Mouse (Mus musculus): ENCODE measurements around the gene Acp5. TPM values are rescaled to one million over a fixed set of nuclear protein-coding genes. Genes with fewer than 3 reads are reported as not detected.

Acp5 gene
- polyA plus RNA-seq, 1 experiment from 2014 or later, result 14.3 TPM

DNA sequence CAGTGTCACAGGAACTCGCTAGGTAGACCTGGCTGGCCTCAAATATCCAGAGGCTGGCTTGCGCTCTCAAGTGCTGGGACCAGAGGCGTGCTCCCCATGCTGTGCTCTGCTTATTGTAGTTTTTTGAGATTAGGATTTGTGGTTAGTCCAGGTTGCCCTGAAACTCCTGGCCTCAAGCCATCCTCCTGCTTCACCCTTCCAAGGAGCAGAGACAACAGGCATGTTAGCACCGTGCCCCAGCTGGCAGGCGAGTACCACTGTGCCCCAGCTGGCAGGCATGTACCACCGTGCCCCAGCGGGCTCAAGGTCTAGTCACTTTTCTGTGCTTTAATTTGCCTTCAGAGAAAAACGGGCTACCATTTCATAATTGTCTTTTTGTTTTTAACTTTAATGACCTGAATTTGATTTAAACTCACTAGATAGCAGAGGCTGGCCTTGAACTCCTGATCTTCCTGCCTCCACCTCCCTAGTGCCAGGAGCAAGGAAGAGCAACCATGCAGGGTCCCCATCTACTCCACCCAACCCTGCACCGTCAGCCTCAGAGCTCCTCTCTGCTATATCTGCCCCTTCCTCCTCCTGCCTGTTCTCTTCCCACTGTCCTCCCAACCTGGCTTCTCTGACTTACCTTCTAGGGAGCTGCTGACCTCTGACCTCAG is 395 bp downstream of the Acp5 start:
- Histone ChIP-seq H3K4me2 (ENCODE audit: low read depth, low read length) (no peak overlapping the region), H3K4me1 (ENCODE audit: control insufficient read depth, insufficient read depth, low read length) (peaks cover 3% of the 10 kb centered on the region; the same call in 1 of the 2 replicates), H3K36me3 (replicated peaks; ENCODE audit: control insufficient read depth, insufficient read depth, low read depth, low read length) (no peaks in the 10 kb centered on the region), H3K27me3 (ENCODE audit: control insufficient read depth, insufficient read depth, low read length) (peaks cover 9% of the 10 kb centered on the region), H3K9me3 (replicated peaks; ENCODE audit: control insufficient read depth, low read length) (no peaks in the 10 kb centered on the region), H3K27ac (replicated peaks; ENCODE audit: low read depth, low read length) (no peak overlapping the region), H3K9ac (replicated peaks; ENCODE audit: low read length) (no peak overlapping the region), H3K4me3 (ENCODE audit: low read depth, low read length) (no peak overlapping the region)
- WGBS, result 75% methylated on average over 9 of the region's 9 CpGs
- DNase-seq (ENCODE audit: low spot score) (no peak), ATAC-seq (replicated peaks; ENCODE audit: insufficient number of reproducible peaks, low FRiP score, low TSS enrichment, low read depth) (no peak)

DNA sequence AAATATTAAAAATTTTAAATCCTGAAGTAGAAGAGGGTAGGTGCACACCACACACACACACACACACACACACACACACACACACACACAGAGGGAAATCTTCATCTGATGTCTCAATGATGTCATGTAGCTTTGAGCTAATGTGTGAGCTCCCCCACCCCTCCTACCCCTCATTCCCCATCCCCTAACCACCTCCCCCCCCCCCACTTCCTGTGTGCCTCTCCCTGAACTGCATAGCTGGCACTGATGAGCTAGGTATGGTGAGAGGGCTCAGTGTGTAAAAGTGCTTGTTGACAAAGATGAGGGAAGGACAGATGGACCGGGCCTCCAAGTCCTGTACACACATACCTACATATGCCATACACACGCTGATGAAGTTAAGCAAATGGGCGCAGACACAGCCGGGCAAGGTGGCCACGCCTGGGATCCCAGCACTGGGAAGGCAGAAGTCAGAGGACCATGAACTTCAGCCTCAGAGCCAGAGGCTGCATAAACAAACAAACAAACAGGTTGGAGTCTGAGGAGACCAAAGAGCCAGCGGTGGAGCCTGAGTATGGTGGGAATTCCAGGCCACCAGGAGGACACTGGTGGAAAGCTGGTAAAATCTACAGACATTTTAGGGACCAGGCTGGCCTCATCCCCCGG is 1.1 kb downstream of the Acp5 start:
- Histone ChIP-seq H3K9me3 (replicated peaks; ENCODE audit: control insufficient read depth, low read length) (no peaks in the 10 kb centered on the region), H3K4me3 (ENCODE audit: low read depth, low read length) (no peak overlapping the region), H3K9ac (replicated peaks; ENCODE audit: low read length) (no peak overlapping the region), H3K27ac (replicated peaks; ENCODE audit: low read depth, low read length) (no peak overlapping the region), H3K4me2 (ENCODE audit: low read depth, low read length) (no peak overlapping the region), H3K27me3 (ENCODE audit: control insufficient read depth, insufficient read depth, low read length) (peaks cover 9% of the 10 kb centered on the region), H3K36me3 (replicated peaks; ENCODE audit: control insufficient read depth, insufficient read depth, low read depth, low read length) (no peaks in the 10 kb centered on the region), H3K4me1 (ENCODE audit: control insufficient read depth, insufficient read depth, low read length) (peaks cover 3% of the 10 kb centered on the region; the same call in 1 of the 2 replicates)
- 83% methylated on average over 7 of the region's 7 CpGs for WGBS
- DNase-seq (ENCODE audit: low spot score) (no peak), ATAC-seq (replicated peaks; ENCODE audit: insufficient number of reproducible peaks, low FRiP score, low TSS enrichment, low read depth) (no peak)

DNA sequence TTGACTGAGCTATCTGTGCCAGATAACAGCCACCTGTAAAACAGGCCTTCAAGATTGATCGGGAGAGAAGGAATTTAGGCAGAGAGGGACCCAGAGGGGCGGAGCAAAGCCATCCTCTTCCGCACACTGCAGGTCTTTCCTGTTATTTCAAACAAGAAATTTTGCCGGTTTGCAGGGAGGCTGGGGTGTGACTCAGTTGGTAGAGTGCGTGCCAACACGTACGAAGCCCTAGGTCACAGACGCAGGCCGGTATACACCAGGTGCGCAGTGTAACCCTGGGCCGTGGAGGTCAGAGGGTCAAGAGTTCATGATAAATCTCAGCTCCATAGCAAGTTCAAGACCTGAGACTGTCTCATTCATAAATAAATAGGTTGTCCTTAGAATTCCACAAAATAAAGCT is 3.3 kb downstream of the Acp5 start:
- WGBS, result 43% methylated on average over 11 of the region's 11 CpGs
- ATAC-seq (replicated peaks; ENCODE audit: insufficient number of reproducible peaks, low FRiP score, low TSS enrichment, low read depth) (no peak), DNase-seq (ENCODE audit: low spot score) (no peak)
- Histone ChIP-seq H3K27ac (replicated peaks; ENCODE audit: low read depth, low read length) (no peak overlapping the region), H3K9ac (replicated peaks; ENCODE audit: low read length) (no peak overlapping the region), H3K4me2 (ENCODE audit: low read depth, low read length) (no peak overlapping the region; the same call in 1 of the 2 replicates), H3K4me1 (ENCODE audit: control insufficient read depth, insufficient read depth, low read length) (peaks cover 3% of the 10 kb centered on the region; the same call in 1 of the 2 replicates), H3K4me3 (ENCODE audit: low read depth, low read length) (no peak overlapping the region; the same call in 1 of the 2 replicates), H3K27me3 (ENCODE audit: control insufficient read depth, insufficient read depth, low read length) (peaks cover 7% of the 10 kb centered on the region), H3K36me3 (replicated peaks; ENCODE audit: control insufficient read depth, insufficient read depth, low read depth, low read length) (no peaks in the 10 kb centered on the region), H3K9me3 (replicated peaks; ENCODE audit: control insufficient read depth, low read length) (no peaks in the 10 kb centered on the region)

DNA sequence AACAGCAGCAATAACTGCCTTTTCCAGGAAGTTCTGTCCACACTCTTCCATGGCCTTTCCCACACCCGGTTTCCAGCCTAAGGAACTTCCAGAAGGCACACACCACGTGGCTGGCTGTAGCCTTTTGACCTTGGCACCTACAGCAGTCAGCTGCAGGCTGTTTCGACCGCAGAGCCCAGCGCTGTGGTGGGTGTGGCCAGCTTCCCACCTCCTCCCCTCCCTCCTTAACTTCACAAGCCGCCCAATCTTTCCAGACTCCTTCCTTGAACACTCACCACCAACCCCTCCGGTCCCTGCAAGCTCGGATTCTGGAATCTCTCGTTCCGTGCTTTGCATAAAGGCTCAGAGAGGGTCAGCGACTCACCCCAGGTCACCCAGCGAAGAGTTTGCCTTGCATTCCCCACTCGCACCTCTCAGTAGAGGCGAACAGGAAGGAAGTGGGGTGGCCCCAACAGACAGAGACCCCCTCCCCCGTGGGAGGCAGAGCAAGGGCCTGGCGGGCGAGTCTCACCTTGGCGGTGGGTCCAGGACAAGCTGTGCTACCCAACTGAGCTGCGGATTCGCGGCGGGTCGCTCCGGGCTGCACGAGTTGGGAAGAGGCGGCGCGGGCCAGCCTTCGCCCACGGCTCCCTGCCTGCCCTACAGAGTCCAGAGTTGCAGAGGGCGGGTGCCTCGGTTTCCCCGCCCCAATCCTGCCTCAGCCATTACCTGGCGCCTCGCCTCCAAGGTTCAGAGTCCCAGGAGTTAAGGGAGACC is 4.1 kb downstream of the Acp5 start:
- no peak overlapping the region for H3K27ac ChIP-seq (replicated peaks; ENCODE audit: low read depth, low read length)
- under 1% methylated on average over 34 of the region's 35 CpGs for WGBS
- DNase-seq (ENCODE audit: low spot score) (peak; percentile 43), ATAC-seq (replicated peaks; ENCODE audit: insufficient number of reproducible peaks, low FRiP score, low TSS enrichment, low read depth) (no peak)
- peak overlapping the region; percentile 44 for H3K9ac ChIP-seq (replicated peaks; ENCODE audit: low read length)
- peak overlapping the region; percentile 23 for H3K4me3 ChIP-seq (ENCODE audit: low read depth, low read length)
- H3K9me3 ChIP-seq (replicated peaks; ENCODE audit: control insufficient read depth, low read length), result no peaks in the 10 kb centered on the region
- peak overlapping the region; percentile 53 for H3K4me2 ChIP-seq (ENCODE audit: low read depth, low read length)
- H3K4me1 ChIP-seq (ENCODE audit: control insufficient read depth, insufficient read depth, low read length), result peaks cover 3% of the 10 kb centered on the region; the same call in 1 of the 2 replicates
- peaks cover 7% of the 10 kb centered on the region for H3K27me3 ChIP-seq (ENCODE audit: control insufficient read depth, insufficient read depth, low read length)
- H3K36me3 ChIP-seq (replicated peaks; ENCODE audit: control insufficient read depth, insufficient read depth, low read depth, low read length), result no peaks in the 10 kb centered on the region

DNA sequence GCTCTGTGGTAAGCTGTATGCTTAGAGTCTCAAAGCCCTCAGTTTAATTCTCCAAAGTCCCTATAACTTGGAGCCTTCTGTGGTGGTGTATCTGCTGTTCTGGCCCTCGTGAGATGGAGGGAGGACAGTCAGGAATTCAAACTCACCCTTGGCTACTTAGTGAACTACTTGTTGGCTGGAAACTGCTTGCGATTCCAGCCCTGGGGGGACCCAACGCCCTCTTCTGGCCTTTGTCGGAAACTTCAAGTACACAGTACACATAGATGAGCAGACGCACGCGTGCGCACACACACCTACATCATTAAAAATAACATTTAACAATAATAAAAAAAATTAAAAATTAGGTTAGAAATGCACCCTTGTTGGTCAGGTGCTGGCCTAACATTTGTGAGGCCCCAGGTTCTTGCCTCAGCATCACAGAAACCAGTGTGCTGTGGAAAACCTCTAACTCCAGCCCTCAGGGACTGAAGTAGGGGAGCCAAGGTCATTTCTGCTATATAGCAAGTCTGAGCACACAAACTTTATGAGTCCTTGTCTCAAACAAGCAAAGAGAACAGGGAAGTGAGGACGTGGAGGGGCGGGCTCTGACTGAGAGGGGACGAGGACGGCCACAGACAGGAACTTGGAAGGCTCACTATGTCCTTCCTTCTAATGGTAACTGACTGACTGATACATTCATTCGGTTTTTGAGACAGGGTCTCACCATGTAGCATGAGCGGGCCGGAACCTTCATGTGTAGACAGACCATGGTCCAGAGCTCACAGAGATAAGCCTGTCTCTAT is 10.1 kb downstream of the Acp5 start:
- WGBS, result 87% methylated on average over 15 of the region's 15 CpGs
- no peak overlapping the region for H3K27ac ChIP-seq (replicated peaks; ENCODE audit: low read depth, low read length)
- ATAC-seq (replicated peaks; ENCODE audit: insufficient number of reproducible peaks, low FRiP score, low TSS enrichment, low read depth), result no peak
- no peaks in the 10 kb centered on the region for H3K4me1 ChIP-seq (ENCODE audit: control insufficient read depth, insufficient read depth, low read length)
- H3K36me3 ChIP-seq (replicated peaks; ENCODE audit: control insufficient read depth, insufficient read depth, low read depth, low read length), result no peaks in the 10 kb centered on the region
- no peak for DNase-seq (ENCODE audit: low spot score)
- H3K9me3 ChIP-seq (replicated peaks; ENCODE audit: control insufficient read depth, low read length), result no peaks in the 10 kb centered on the region
- H3K4me2 ChIP-seq (ENCODE audit: low read depth, low read length), result no peak overlapping the region
- no peak overlapping the region for H3K4me3 ChIP-seq (ENCODE audit: low read depth, low read length)
- no peaks in the 10 kb centered on the region; the same call in 1 of the 2 replicates for H3K27me3 ChIP-seq (ENCODE audit: control insufficient read depth, insufficient read depth, low read length)
- no peak overlapping the region for H3K9ac ChIP-seq (replicated peaks; ENCODE audit: low read length)

DNA sequence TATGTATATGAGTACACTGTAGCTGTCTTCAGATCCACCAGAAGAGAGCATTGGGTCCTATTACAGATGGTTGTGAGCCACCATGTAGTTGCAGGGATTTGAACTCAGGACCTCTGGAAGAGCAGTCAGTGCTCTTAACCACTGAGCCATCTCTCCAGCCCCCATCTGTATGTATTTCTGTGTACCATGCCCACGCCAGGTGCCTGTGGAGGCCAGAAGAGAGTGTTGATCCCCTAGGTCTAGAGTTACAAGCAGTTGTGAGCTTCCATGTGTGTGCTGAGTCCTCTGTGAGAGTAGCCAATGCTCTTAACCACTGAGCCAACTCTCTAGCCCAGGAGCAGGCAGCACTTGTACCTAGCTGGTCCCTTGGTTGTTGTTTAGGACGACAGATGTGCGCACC is 11.3 kb downstream of the Acp5 start:
- no peak for DNase-seq (ENCODE audit: low spot score)
- no peaks in the 10 kb centered on the region for H3K4me1 ChIP-seq (ENCODE audit: control insufficient read depth, insufficient read depth, low read length)
- no peak overlapping the region for H3K9ac ChIP-seq (replicated peaks; ENCODE audit: low read length)
- H3K36me3 ChIP-seq (replicated peaks; ENCODE audit: control insufficient read depth, insufficient read depth, low read depth, low read length), result no peaks in the 10 kb centered on the region
- H3K27ac ChIP-seq (replicated peaks; ENCODE audit: low read depth, low read length), result no peak overlapping the region
- H3K27me3 ChIP-seq (ENCODE audit: control insufficient read depth, insufficient read depth, low read length), result no peaks in the 10 kb centered on the region
- WGBS, result 85% methylated on average over 3 of the region's 3 CpGs
- no peak for ATAC-seq (replicated peaks; ENCODE audit: insufficient number of reproducible peaks, low FRiP score, low TSS enrichment, low read depth)
- no peak overlapping the region for H3K4me3 ChIP-seq (ENCODE audit: low read depth, low read length)
- H3K9me3 ChIP-seq (replicated peaks; ENCODE audit: control insufficient read depth, low read length), result no peaks in the 10 kb centered on the region
- no peak overlapping the region for H3K4me2 ChIP-seq (ENCODE audit: low read depth, low read length)

DNA sequence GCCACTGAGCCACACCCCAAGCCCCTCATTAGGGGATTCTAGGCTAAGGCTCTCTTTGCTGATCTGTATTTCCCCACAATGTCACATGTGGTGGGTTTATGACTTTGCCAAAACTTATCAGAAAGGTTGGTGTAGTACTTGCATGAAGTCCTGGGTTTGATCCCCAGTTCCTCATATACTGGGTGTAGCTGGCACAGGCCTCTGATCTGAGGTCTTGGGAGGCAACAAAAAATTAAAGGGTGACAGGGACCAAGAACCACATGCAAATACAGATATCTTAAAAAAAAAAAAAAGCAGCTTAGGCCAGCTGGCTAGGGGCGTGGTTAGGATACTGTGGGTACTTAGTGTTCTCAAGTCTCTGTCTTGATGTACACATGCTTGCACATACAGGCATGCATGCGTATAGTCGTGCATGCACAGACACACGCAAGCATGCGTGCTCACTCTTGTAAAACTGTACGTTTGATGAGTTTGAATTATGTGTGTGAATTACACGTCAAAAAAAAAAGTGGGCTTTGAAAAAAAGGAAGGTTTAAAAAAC is 12.4 kb downstream of the Acp5 start:
- DNase-seq (ENCODE audit: low spot score), result no peak
- Histone ChIP-seq H3K4me3 (ENCODE audit: low read depth, low read length) (no peak overlapping the region), H3K9ac (replicated peaks; ENCODE audit: low read length) (no peak overlapping the region), H3K36me3 (replicated peaks; ENCODE audit: control insufficient read depth, insufficient read depth, low read depth, low read length) (no peaks in the 10 kb centered on the region), H3K27ac (replicated peaks; ENCODE audit: low read depth, low read length) (no peak overlapping the region), H3K4me1 (ENCODE audit: control insufficient read depth, insufficient read depth, low read length) (no peaks in the 10 kb centered on the region), H3K27me3 (ENCODE audit: control insufficient read depth, insufficient read depth, low read length) (no peaks in the 10 kb centered on the region), H3K9me3 (replicated peaks; ENCODE audit: control insufficient read depth, low read length) (no peaks in the 10 kb centered on the region), H3K4me2 (ENCODE audit: low read depth, low read length) (no peak overlapping the region)
- no peak for ATAC-seq (replicated peaks; ENCODE audit: insufficient number of reproducible peaks, low FRiP score, low TSS enrichment, low read depth)
- WGBS, result 83% methylated on average over 7 of the region's 7 CpGs
